Mouse (Mus musculus) induced T-regulatory cell, adult 2 months (primary cell): Measurements from ENCODE around the gene Fgf12.

Experiments used
- DNase-seq: peaks from one replicate; pipeline ENCODE4 v3.0.0-alpha.2; 2012; ENCODE audit warnings: low read depth

Fgf12 gene

GRCm38 (mm10) chr16:28752638-28753118, at the start of gene Fgf12:
Gene Fgf12 (minus strand): TSS chr16:28753068.
- no peak for DNase-seq

GRCm38 (mm10) chr16:28793115-28793514, 40.2 kb upstream of the Fgf12 start:
- DNase-seq: peak; percentile 1

GRCm38 (mm10) chr16:28770276-28770675, 17.4 kb upstream of the Fgf12 start:
- no peak for DNase-seq

GRCm38 (mm10) chr16:28761417-28761976, 8.6 kb upstream of the Fgf12 start:
- no peak for DNase-seq

- no peak for DNase-seq
These were observed 453 bp upstream of the Fgf12 start for GRCm38 (mm10) chr16:28753124-28753917.

- no peak for DNase-seq
These were observed 18.4 kb downstream of the Fgf12 start for GRCm38 (mm10) chr16:28734461-28734860.

GRCm38 (mm10) chr16:28726792-28727191, 26.1 kb downstream of the Fgf12 start:
- DNase-seq: no peak

GRCm38 (mm10) chr16:28706623-28707022, 46.2 kb downstream of the Fgf12 start:
- no peak for DNase-seq

GRCm38 (mm10) chr16:28700346-28700745, 52.5 kb downstream of the Fgf12 start:
- DNase-seq: no peak

GRCm38 (mm10) chr16:28696851-28697250, 56.0 kb downstream of the Fgf12 start:
- no peak for DNase-seq

GRCm38 (mm10) chr16:28694113-28694899, 58.6 kb downstream of the Fgf12 start:
- no peak for DNase-seq

GRCm38 (mm10) chr16:28688861-28689385, 63.9 kb downstream of the Fgf12 start:
- DNase-seq: no peak

- no peak for DNase-seq
These were observed 71.2 kb downstream of the Fgf12 start for GRCm38 (mm10) chr16:28681625-28682024.

GRCm38 (mm10) chr16:28668815-28669347, 84.0 kb downstream of the Fgf12 start:
- DNase-seq: no peak

- no peak for DNase-seq
These were observed 100.2 kb downstream of the Fgf12 start for GRCm38 (mm10) chr16:28652640-28653039.

GRCm38 (mm10) chr16:28650589-28650988, 102.3 kb downstream of the Fgf12 start:
- no peak for DNase-seq

- no peak for DNase-seq
These were observed 107.8 kb downstream of the Fgf12 start for GRCm38 (mm10) chr16:28645030-28645429.

- no peak for DNase-seq
These were observed 121.1 kb downstream of the Fgf12 start for GRCm38 (mm10) chr16:28631721-28632120.

GRCm38 (mm10) chr16:28630771-28631484, 121.9 kb downstream of the Fgf12 start:
- no peak for DNase-seq

GRCm38 (mm10) chr16:28626259-28626658, 126.6 kb downstream of the Fgf12 start:
- DNase-seq: no peak

- DNase-seq: no peak
These were observed 127.2 kb downstream of the Fgf12 start for GRCm38 (mm10) chr16:28625689-28626088.
